ENCODE assay signal across 7 mouse cellular contexts in genomic region chr9:49341044-49341365, GRCm38 (mm10). TPM values are rescaled to one million over a fixed set of nuclear protein-coding genes. Genes with fewer than 3 reads are reported as not detected.
DNase-seq lines count a peak whose midpoint lies in the region; ATAC-seq and TF ChIP-seq lines count a peak whose summit lies in the region.

No protein-coding gene starts in this region.

- peak overlapping the region; percentile 68 for H3K4me2 ChIP-seq in embryonic facial prominence, embryonic 13.5 days
- peak overlapping the region; percentile 72 for H3K4me2 ChIP-seq in hindbrain, postnatal 0 days (ENCODE audit: low read depth, low read length)
- H3K4me2 ChIP-seq in liver, postnatal 0 days (ENCODE audit: low read depth, low read length): no peak overlapping the region

- no peaks in the 10 kb centered on the region for H3K36me3 ChIP-seq in E14TG2a.4 (ENCODE audit: insufficient read depth, low read length)
- H3K36me3 ChIP-seq in embryonic facial prominence, embryonic 13.5 days: no peaks in the 10 kb centered on the region
- no peaks in the 10 kb centered on the region for H3K36me3 ChIP-seq in hindbrain, postnatal 0 days (ENCODE audit: insufficient read depth, low read length)
- H3K36me3 ChIP-seq in liver, postnatal 0 days (replicated peaks; ENCODE audit: insufficient read depth, low read length): no peaks in the 10 kb centered on the region

- H3K9ac ChIP-seq in embryonic facial prominence, embryonic 13.5 days: no peak overlapping the region
- no peak overlapping the region for H3K9ac ChIP-seq in hindbrain, postnatal 0 days (replicated peaks; ENCODE audit: low read length)
- no peak overlapping the region for H3K9ac ChIP-seq in liver, postnatal 0 days (replicated peaks)

- TF ChIP-seq EP300 in liver, postnatal 0 days (IDR thresholded peaks at IDR 0.05; ENCODE audit: low read depth): no peak

- H3K27ac ChIP-seq in embryonic facial prominence, embryonic 13.5 days: no peak overlapping the region
- no peak overlapping the region for H3K27ac ChIP-seq in hindbrain, postnatal 0 days
- H3K27ac ChIP-seq in liver, postnatal 0 days (ENCODE audit: low read depth): no peak overlapping the region

- ATAC-seq in embryonic facial prominence, embryonic 13.5 days (ENCODE audit: insufficient number of reproducible peaks, insufficient read depth, low FRiP score, low TSS enrichment, low read depth): no peak
- ATAC-seq in hindbrain, postnatal 0 days: no peak
- no peak for ATAC-seq in liver, postnatal 0 days
- ATAC-seq in megakaryocyte, adult 5-6 weeks (ENCODE audit: poor library complexity, severe bottlenecking): no peak

- peaks cover 20% of the 10 kb centered on the region for H3K4me1 ChIP-seq in E14TG2a.4 (replicated peaks; ENCODE audit: low read depth, low read length)
- H3K4me1 ChIP-seq in embryonic facial prominence, embryonic 13.5 days: peaks cover 10% of the 10 kb centered on the region
- H3K4me1 ChIP-seq in hindbrain, postnatal 0 days (ENCODE audit: insufficient read depth, low read length): no peaks in the 10 kb centered on the region
- H3K4me1 ChIP-seq in liver, postnatal 0 days (ENCODE audit: insufficient read depth): no peaks in the 10 kb centered on the region

- peaks cover 64% of the 10 kb centered on the region for H3K27me3 ChIP-seq in E14TG2a.4 (ENCODE audit: insufficient read depth, low read length)
- peaks cover 58% of the 10 kb centered on the region for H3K27me3 ChIP-seq in embryonic facial prominence, embryonic 13.5 days
- peaks cover 19% of the 10 kb centered on the region; the same call in 1 of the 2 replicates for H3K27me3 ChIP-seq in hindbrain, postnatal 0 days (ENCODE audit: insufficient read depth, low read length)
- H3K27me3 ChIP-seq in liver, postnatal 0 days (ENCODE audit: insufficient read depth, low read length): peaks cover 28% of the 10 kb centered on the region

- no peaks in the 10 kb centered on the region for H3K9me3 ChIP-seq in E14TG2a.4 (ENCODE audit: low read length)
- H3K9me3 ChIP-seq in embryonic facial prominence, embryonic 13.5 days: no peaks in the 10 kb centered on the region
- H3K9me3 ChIP-seq in hindbrain, postnatal 0 days (ENCODE audit: low read length): no peaks in the 10 kb centered on the region
- no peaks in the 10 kb centered on the region for H3K9me3 ChIP-seq in liver, postnatal 0 days (ENCODE audit: low read length)

- no peak for TF ChIP-seq CTCF in E14TG2a.4 (conservative IDR thresholded peaks at IDR 0.05; ENCODE audit: low read length)
- no peak for TF ChIP-seq CTCF in hindbrain, postnatal 0 days (IDR thresholded peaks at IDR 0.05; ENCODE audit: low read depth)
- TF ChIP-seq CTCF in liver, postnatal 0 days (IDR thresholded peaks at IDR 0.05; ENCODE audit: low read depth): no peak

- under 1% methylated on average over 10 of the region's 10 CpGs for WGBS in embryonic facial prominence, embryonic 13.5 days
- 4% methylated on average over 10 of the region's 10 CpGs for WGBS in hindbrain, postnatal 0 days
- WGBS in liver, postnatal 0 days (ENCODE audit: insufficient replicate concordance): 6% methylated on average over 10 of the region's 10 CpGs

- H3K4me3 ChIP-seq in E14TG2a.4 (replicated peaks; ENCODE audit: low read length): peak overlapping the region; percentile 80
- peak overlapping the region; percentile 38; the same call in 1 of the 2 replicates for H3K4me3 ChIP-seq in embryonic facial prominence, embryonic 13.5 days
- peak overlapping the region; percentile 50 for H3K4me3 ChIP-seq in hindbrain, postnatal 0 days (ENCODE audit: low read length)
- no peak overlapping the region for H3K4me3 ChIP-seq in liver, postnatal 0 days (ENCODE audit: low read depth, low read length)

- DNase-seq in Muller cell, postnatal 12 days (ENCODE audit: inconsistent ontology term): peak; percentile 68
- peak; percentile 63 for DNase-seq in hindbrain, postnatal 0 days (ENCODE audit: low spot score)
- peak; percentile 39 for DNase-seq in liver, postnatal 0 days
- peak; percentile 89 for DNase-seq in retina, embryonic 14.5 days (ENCODE audit: low spot score)

RNA-seq across cellular contexts. Expression of gene Drd2, which starts 0.6 kb away (rescaled TPM):
- polyA plus RNA-seq in embryonic facial prominence, embryonic 13.5 days (2015; fragmentation: Nextera tagmentation; extraction: Ambion mirVana): not detected in 2 replicates
- total RNA-seq in hindbrain, postnatal 0 days (2014; rRNA removed): 8.2 and 8.4 TPM in 2 replicates
- polyA plus RNA-seq in hindbrain, postnatal 0 days (2015; fragmentation: Nextera tagmentation; extraction: Ambion mirVana): 4.4 and 4.9 TPM in 2 replicates
- polyA plus RNA-seq in liver, postnatal 0 days (2015; fragmentation: Nextera tagmentation; extraction: Ambion mirVana): not detected in 2 replicates
- not detected in 2 replicates for total RNA-seq in megakaryocyte, adult 5-6 weeks (2015)
- not detected in 2 replicates for total RNA-seq in megakaryocyte, adult 5-6 weeks (2017)

Comparison
In these comparisons a context has a peak if more than half of its experiments do, and no peak if none do; other contexts are left out.
1. DNase-seq: peak in every context shown above with its lines; median percentile 89 in retina, embryonic 14.5 days; 68 in Muller cell, postnatal 12 days; 63 in hindbrain, postnatal 0 days; 39 in liver, postnatal 0 days.